Mouse (Mus musculus) forebrain, postnatal 0 days (tissue): ENCODE measurements around the gene Lce3f. TPM values are rescaled to one million over a fixed set of nuclear protein-coding genes. Genes with fewer than 3 reads are reported as not detected.

ENCODE experiments used
- ATAC-seq: fragments of 200-750 bp; cut with Nextera tagmentation; 2 replicates; pipeline ENCODE4 v1.8.0; 2017; ENCODE audit warnings: mild to moderate bottlenecking, moderate library complexity
- DNase-seq: peaks from one replicate; pipeline ENCODE4 v3.0.0-alpha.2; 2015
- H3K27ac ChIP-seq: fragments of 300-500 bp; sonication (generic); 2 replicates; pipeline ENCODE4 v1.5.1; 2014; ENCODE audit warnings: low read depth, mild to moderate bottlenecking, antibody characterized with exemption, low read length, moderate library complexity, mixed read lengths
- H3K27me3 ChIP-seq: fragments of 300-500 bp; sonication (generic); 2 replicates; pipeline ENCODE4 v1.6.1; 2014; ENCODE audit warnings: mild to moderate bottlenecking, low read length, mixed read lengths; ENCODE audit not compliant: insufficient read depth
- H3K36me3 ChIP-seq: fragments of 300-500 bp; sonication (generic); 2 replicates; pipeline ENCODE4 v1.6.1; 2014; ENCODE audit warnings: mild to moderate bottlenecking, moderate library complexity; ENCODE audit not compliant: insufficient read depth
- H3K4me1 ChIP-seq: fragments of 300-500 bp; sonication (generic); 2 replicates; pipeline ENCODE4 v1.6.1; 2014; ENCODE audit warnings: antibody characterized with exemption; ENCODE audit not compliant: insufficient read depth
- H3K4me2 ChIP-seq: fragments of 300-500 bp; sonication (generic); 2 replicates; pipeline ENCODE4 v1.6.1; 2014; ENCODE audit warnings: low read depth, mild to moderate bottlenecking, moderate library complexity
- H3K4me3 ChIP-seq: fragments of 300-500 bp; sonication (generic); 2 replicates; pipeline ENCODE4 v1.5.1; 2014; ENCODE audit warnings: low read depth, low read length, mixed read lengths
- H3K9ac ChIP-seq: fragments of 300-500 bp; sonication (generic); 2 replicates; pipeline ENCODE4 v1.6.1; 2014; ENCODE audit warnings: mild to moderate bottlenecking
- H3K9me3 ChIP-seq: fragments of 300-500 bp; sonication (generic); 2 replicates; pipeline ENCODE4 v1.6.1; 2016; ENCODE audit warnings: low read length
- CTCF ChIP-seq: sonication (generic); IDR thresholded peaks from 2 replicates; pipeline ENCODE4 v1.5.1; 2016; ENCODE audit warnings: antibody characterized with exemption, control low read depth, low read depth
- WGBS: fragments of 180-500 bp; shearing (Covaris S2); extraction: QIAGEN DNeasy Blood & Tissue Kit; methylation state at CpG from one replicate; pipeline ENCODE4 v1.1.7; 2014; 5-methylcytosine and 5-hydroxymethylcytosine counted together
- polyA plus RNA-seq: library from polyadenylated mRNA; unstranded; fragments of >200 nt; fragmentation: Nextera tagmentation; extraction: Ambion mirVana; gene quantifications from 2 replicates; pipeline ENCODE4 v1.2.1, GENCODE M21; 2015
- total RNA-seq: library from RNA; depleted of rRNA; stranded (reverse); fragments of >200 nt; gene quantifications from 2 replicates; pipeline ENCODE4 v1.2.3, GENCODE M21; 2014

Lce3f gene
- total and polyA plus RNA-seq, 2 experiments from 2014 or later, result not detected

DNA sequence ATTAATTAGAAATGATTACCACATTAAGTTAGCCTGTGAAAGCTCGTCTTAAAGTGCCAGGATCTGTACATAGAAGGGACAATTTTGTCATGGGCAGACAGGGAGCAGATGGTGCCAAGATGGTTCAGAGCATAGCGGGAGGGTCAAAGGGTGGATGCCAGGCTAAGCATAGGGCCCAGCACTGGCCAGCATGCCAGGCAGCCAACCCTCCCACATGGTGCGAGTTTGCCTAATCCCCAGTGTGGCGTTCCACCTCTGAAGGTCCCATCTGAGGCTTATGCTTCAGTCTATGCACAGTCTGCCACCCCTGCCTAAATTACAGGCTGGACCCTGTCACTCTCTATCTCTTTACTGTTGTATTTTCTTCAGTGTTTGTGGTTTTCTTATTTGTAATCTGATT, 10.8 kb downstream of the Lce3f start:
- H3K27me3 ChIP-seq, result no peaks in the 10 kb centered on the region
- ATAC-seq, result no peak; the same call in 1 of the 2 replicates

DNA sequence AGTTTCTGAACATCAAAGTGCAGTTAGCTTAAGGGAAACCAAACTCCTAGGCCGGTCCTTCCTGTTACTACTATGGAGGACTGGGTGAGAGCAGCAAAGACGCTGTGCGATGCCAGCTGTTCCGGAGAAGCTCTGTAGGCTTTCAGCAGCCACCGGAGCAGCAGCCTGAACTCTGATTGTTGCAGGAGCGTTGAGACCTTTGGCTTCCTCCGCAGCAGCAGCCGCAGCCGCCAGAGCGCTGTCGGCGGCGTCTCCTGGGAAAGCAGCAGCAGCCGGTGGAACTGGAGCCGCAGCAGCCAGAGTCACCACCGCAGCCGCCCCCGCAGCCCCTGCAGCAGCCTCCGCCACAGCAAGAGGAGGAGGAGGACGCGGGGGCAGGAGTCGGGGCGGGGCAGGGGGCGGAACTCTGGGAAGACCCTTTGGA, 22.4 kb downstream of the Lce3f start:
- ATAC-seq, result peak; percentile 90
- peak overlapping the region; percentile 41 for H3K4me3 ChIP-seq
- 2% methylated on average over 24 of the region's 24 CpGs for WGBS

More for the DNA sequence above, 10.8 kb downstream of the Lce3f start:
- no peak for DNase-seq
- 38% methylated on average over 4 of the region's 4 CpGs for WGBS
- no peaks in the 10 kb centered on the region for H3K9me3 ChIP-seq
- H3K36me3 ChIP-seq, result no peaks in the 10 kb centered on the region
- H3K9ac ChIP-seq, result no peak overlapping the region
- no peak overlapping the region for H3K27ac ChIP-seq
- H3K4me2 ChIP-seq, result no peak overlapping the region
- H3K4me1 ChIP-seq, result no peaks in the 10 kb centered on the region
- no peak overlapping the region for H3K4me3 ChIP-seq
- TF ChIP-seq CTCF, result no peak

DNA sequence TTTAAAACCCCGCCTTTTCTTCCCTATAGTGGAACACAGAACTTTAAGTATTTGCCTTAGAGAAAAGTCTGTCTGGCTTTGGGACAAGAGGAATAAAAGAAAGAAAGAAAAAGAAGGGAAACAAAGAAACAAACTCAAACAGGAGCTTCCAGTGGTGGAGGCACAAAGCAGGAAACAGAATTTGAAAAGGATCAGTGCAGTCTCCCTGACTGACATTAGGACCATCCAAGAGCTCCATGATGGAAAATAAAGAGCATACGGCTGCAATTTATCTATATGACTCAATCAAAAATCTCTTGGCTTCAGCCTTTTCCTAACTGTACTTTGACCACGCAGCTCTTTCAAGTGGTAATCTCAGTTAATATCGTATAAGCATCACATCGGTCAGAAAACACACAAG, 22.8 kb downstream of the Lce3f start:
- H3K4me1 ChIP-seq, result no peaks in the 10 kb centered on the region
- no peak for TF ChIP-seq CTCF
- WGBS, result 18% methylated on average over 5 of the region's 5 CpGs
- H3K9me3 ChIP-seq, result no peaks in the 10 kb centered on the region
- H3K9ac ChIP-seq, result peak overlapping the region; percentile 46
- H3K36me3 ChIP-seq, result no peaks in the 10 kb centered on the region
- no peaks in the 10 kb centered on the region for H3K27me3 ChIP-seq
- H3K27ac ChIP-seq, result no peak overlapping the region
- peak overlapping the region; percentile 41 for H3K4me3 ChIP-seq
- ATAC-seq, result no peak
- peak; percentile 8 for DNase-seq
- peak overlapping the region; percentile 84 for H3K4me2 ChIP-seq

More for the DNA sequence above, 22.4 kb downstream of the Lce3f start:
- Histone ChIP-seq H3K27me3 (no peaks in the 10 kb centered on the region), H3K9me3 (no peaks in the 10 kb centered on the region), H3K4me2 (peak overlapping the region; percentile 84), H3K27ac (no peak overlapping the region), H3K4me1 (no peaks in the 10 kb centered on the region), H3K9ac (peak overlapping the region; percentile 46), H3K36me3 (no peaks in the 10 kb centered on the region)
- peak; percentile 51 for DNase-seq
- TF ChIP-seq CTCF, result 0 out of 2 replicates have a peak, but pooled peaks have one; percentile 20

DNA sequence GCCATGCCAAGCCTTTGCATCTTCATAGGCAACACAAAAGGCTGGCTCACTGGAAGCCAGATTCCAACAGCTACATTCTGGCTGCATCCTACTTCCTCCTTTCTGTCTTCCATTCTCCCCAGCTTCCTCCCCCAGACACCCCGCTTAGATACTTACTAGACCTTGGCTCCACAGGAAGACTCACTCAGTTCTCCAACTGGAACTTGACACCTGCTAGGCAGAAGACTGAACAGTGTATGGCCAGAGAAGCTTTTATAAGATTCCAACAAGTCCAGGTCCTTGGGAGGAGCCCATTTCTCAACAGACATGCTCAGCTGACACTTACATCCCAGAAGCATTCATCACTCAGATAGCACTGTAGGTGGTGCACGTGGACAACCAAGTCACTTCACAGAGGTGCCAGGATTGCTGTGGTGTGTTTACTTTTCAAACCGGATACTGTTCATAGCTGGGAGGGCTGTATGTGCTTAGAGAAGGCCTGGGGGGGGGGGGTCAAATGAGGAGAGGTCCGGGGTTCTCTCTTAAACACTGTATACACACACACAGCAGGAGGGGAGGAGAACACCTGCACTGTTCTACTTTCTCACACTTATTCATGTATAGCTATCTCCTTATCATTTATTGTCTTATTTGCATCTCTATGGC, 23.6 kb downstream of the Lce3f start, which contains the start of gene Crct1:
TSS of gene Crct1 (minus strand) at position 228 of the 645 bp plus-strand sequence.
- Histone ChIP-seq H3K4me3 (peak within 1 kb of the TSS; percentile 41), H3K9me3 (no peaks in the 10 kb centered on the region), H3K36me3 (no peaks in the 10 kb centered on the region), H3K9ac (peak within 1 kb of the TSS; percentile 46), H3K27me3 (no peaks in the 10 kb centered on the region), H3K27ac (no peak within 1 kb of the TSS), H3K4me1 (no peaks in the 10 kb centered on the region), H3K4me2 (peak within 1 kb of the TSS; percentile 84)
- TF ChIP-seq CTCF, result no peak
- no peak for ATAC-seq
- DNase-seq, result no peak
- WGBS, result 64% methylated on average over 4 of the region's 4 CpGs

DNA sequence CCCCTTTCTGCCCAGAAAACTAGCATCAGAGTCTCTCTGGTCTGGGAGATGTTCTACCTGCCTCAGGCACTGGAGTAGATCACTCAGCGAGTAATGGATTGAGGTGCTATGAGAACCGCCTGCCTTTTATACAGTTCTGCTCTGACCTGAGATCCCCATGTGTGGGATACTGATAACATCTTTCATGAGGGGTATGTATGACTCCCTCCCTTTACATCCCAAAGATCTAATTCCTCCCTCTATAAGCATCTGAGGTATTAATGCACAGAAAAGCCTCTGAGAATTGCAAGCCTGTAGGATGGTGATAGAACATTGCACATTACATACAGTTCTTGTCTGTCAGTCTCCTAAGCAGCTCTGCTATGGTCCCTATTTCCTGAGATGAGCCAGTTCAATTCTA, 26.9 kb downstream of the Lce3f start, which contains the start of gene Lce1m:
TSS of gene Lce1m (minus strand) at position 101 of the 400 bp plus-strand sequence.
- Histone ChIP-seq H3K27ac (no peak within 1 kb of the TSS), H3K9ac (no peak within 1 kb of the TSS), H3K9me3 (no peaks in the 10 kb centered on the region), H3K4me3 (no peak within 1 kb of the TSS), H3K27me3 (no peaks in the 10 kb centered on the region), H3K36me3 (no peaks in the 10 kb centered on the region), H3K4me2 (no peak within 1 kb of the TSS), H3K4me1 (no peaks in the 10 kb centered on the region)
- DNase-seq (no peak), ATAC-seq (no peak)
- TF ChIP-seq CTCF, result no peak
- 89% methylated on average over 2 of the region's 2 CpGs for WGBS

DNA sequence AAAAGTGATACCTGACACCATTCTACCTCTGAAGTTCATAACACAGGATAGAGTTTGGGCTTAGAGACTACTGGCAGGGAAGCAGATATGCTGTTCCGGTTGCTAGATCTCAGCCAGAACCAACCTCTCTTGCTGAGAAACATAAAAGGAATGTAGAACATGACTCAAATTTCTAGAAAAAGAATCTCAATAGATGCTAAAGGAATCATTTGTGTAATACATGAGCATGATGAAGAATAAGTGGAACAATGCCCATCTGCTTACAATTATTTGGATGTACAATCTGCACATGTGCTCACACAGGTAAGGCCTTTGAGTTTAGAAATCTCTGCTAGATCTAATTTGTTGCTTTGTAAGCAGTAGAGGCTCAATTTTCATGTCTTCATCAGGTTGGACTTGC, 29.1 kb downstream of the Lce3f start:
- H3K9me3 ChIP-seq, result no peaks in the 10 kb centered on the region
- H3K4me2 ChIP-seq, result no peak overlapping the region
- TF ChIP-seq CTCF, result no peak
- no peaks in the 10 kb centered on the region for H3K4me1 ChIP-seq
- no peak overlapping the region for H3K4me3 ChIP-seq
- no peak overlapping the region for H3K9ac ChIP-seq
- H3K27ac ChIP-seq, result no peak overlapping the region
- WGBS, result 86% methylated on average over 1 of the region's 1 CpGs
- ATAC-seq, result no peak
- H3K36me3 ChIP-seq, result no peaks in the 10 kb centered on the region
- no peak for DNase-seq
- no peaks in the 10 kb centered on the region for H3K27me3 ChIP-seq

DNA sequence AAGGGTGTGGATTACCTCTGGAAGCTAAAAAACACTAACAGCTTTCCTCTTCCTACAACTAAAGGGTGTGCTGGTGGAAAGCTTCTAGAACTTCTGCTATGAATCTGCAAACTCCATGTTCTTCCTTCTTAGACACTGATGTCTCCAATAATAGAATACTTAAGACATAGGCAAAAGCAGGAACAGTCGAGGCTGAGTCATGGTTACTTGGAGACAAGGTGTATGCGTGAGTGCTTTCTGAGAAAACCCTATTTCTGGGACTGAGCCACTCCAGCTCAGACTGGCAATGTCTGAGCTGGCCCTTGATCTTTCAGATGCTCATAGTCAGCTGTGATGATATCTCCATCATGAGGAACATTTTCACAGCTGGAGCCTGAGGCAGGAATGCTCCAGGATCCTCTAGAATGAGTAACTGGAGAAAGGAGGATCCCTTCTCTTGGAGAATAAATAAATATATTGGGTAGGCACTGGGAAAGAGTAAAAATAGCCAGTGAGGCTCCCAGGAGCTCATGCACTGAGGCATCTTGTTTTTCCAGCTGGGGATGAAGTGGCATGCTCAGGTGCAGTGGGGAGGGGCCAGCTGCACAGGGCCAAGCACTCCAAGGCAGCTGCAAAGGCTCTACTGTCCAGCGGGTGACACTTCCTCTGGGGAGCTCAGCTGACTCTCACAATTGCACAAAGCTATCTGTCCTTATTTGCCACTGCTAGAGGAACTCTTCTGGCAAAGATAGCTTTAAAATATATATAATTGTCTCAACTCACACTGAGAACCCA, 31.6 kb downstream of the Lce3f start:
- Histone ChIP-seq H3K4me2 (no peak overlapping the region), H3K9ac (no peak overlapping the region), H3K27ac (no peak overlapping the region), H3K27me3 (no peaks in the 10 kb centered on the region), H3K4me1 (no peaks in the 10 kb centered on the region), H3K36me3 (no peaks in the 10 kb centered on the region), H3K9me3 (no peaks in the 10 kb centered on the region), H3K4me3 (no peak overlapping the region)
- WGBS, result 87% methylated on average over 3 of the region's 3 CpGs
- DNase-seq (no peak), ATAC-seq (no peak)
- TF ChIP-seq CTCF, result no peak
